ENCODE assay signal across 7 mouse cellular contexts in the genomic region with DNA sequence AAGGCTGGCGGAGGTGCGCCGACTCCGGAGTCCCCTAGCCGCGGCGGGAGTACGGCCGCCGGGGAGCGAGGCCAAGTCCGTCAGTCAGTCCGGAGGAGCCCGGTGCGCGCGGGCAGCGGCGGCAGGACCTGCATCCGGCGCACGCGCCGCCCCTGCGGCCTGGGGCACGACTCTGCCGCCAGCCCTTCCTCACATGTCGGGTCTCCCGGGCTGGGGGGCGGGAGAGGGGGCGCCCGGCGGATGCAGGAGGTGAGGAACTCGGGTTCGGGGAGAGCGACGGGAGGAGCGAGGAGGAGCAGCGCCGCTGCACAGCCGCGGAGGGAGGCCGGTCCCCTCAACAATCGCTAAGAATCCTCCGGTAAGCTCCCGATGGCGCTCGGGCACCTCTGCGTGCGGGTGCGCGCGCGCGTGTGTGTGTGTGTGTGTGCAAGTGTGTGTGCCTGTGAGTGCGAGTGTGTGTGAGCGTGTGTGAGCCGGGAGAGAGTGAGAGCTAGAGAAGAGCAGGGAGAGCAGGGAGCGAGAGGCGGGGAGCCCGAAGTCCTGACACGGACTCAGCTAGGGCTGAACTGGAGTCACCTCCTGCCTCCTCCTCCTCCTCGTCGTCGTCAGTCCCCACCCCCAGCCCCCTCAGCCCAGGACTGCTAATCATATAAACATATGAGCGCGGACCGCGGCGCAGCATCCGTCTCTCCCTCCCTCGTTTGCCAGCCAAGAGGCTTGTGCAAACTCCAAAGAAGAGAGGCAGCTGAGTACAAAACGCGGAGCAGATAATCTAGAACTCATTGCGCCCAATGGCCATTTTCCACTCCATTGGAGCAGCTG. TPM values are rescaled to one million over a fixed set of nuclear protein-coding genes. Genes with fewer than 3 reads are reported as not detected.
A peak's percentile ranks its signal among the peaks of the same experiment; 100 is the strongest.
DNase-seq lines count a peak whose midpoint lies in the region; ATAC-seq and TF ChIP-seq lines count a peak whose summit lies in the region.

No protein-coding gene starts in this region.

- no peaks in the 10 kb centered on the region for H3K4me1 ChIP-seq in bone marrow, adult 2 months (ENCODE audit: control insufficient read depth, insufficient read depth, low read length)
- H3K4me1 ChIP-seq in embryonic facial prominence, embryonic 15.5 days: peaks cover 24% of the 10 kb centered on the region
- peaks cover 19% of the 10 kb centered on the region for H3K4me1 ChIP-seq in limb, embryonic 14.5 days (ENCODE audit: control insufficient read depth, insufficient read depth, low read length)
- H3K4me1 ChIP-seq in midbrain, embryonic 15.5 days: peaks cover 22% of the 10 kb centered on the region

- TF ChIP-seq CTCF in bone marrow, adult 2 months (IDR thresholded peaks at IDR 0.05; ENCODE audit: control insufficient read depth, insufficient read depth, low read length): no peak

- H3K27me3 ChIP-seq in embryonic facial prominence, embryonic 15.5 days: no peaks in the 10 kb centered on the region
- H3K27me3 ChIP-seq in limb, embryonic 14.5 days (ENCODE audit: control insufficient read depth, insufficient read depth, low read length): no peaks in the 10 kb centered on the region
- no peaks in the 10 kb centered on the region for H3K27me3 ChIP-seq in midbrain, embryonic 15.5 days (replicated peaks)

- H3K9me3 ChIP-seq in embryonic facial prominence, embryonic 15.5 days (replicated peaks): no peaks in the 10 kb centered on the region
- H3K9me3 ChIP-seq in limb, embryonic 14.5 days (ENCODE audit: control insufficient read depth, low read length): no peaks in the 10 kb centered on the region
- H3K9me3 ChIP-seq in midbrain, embryonic 15.5 days: no peaks in the 10 kb centered on the region

- H3K4me2 ChIP-seq in embryonic facial prominence, embryonic 15.5 days (replicated peaks): peak overlapping the region; percentile 58
- peak overlapping the region; percentile 71 for H3K4me2 ChIP-seq in limb, embryonic 14.5 days (replicated peaks; ENCODE audit: low read depth, low read length, severe bottlenecking)
- peak overlapping the region; percentile 62 for H3K4me2 ChIP-seq in midbrain, embryonic 15.5 days

- TF ChIP-seq POLR2A in bone marrow, adult 2 months (IDR thresholded peaks at IDR 0.05; ENCODE audit: borderline replicate concordance, control insufficient read depth, low read depth, low read length): peak; percentile 59; the same call in 1 of the 2 replicates
- peak; percentile 45; the same call in 1 of the 2 replicates for TF ChIP-seq POLR2A in limb, embryonic 14.5 days (IDR thresholded peaks at IDR 0.05; ENCODE audit: borderline replicate concordance, extremely low read depth, insufficient read depth, insufficient read length)

- ATAC-seq in embryonic facial prominence, embryonic 15.5 days (ENCODE audit: insufficient number of reproducible peaks, low FRiP score, low TSS enrichment, low read depth): peak; percentile 90
- peak; percentile 83 for ATAC-seq in limb, embryonic 14.5 days (ENCODE audit: low FRiP score, low read depth)
- ATAC-seq in midbrain, embryonic 15.5 days (replicated peaks): peak; percentile 88

- H3K27ac ChIP-seq in bone marrow, adult 2 months (ENCODE audit: control insufficient read depth, insufficient read depth, low read depth, low read length, poor library complexity): peak overlapping the region; percentile 26; the same call in 1 of the 2 replicates
- peak overlapping the region; percentile 100 for H3K27ac ChIP-seq in embryonic facial prominence, embryonic 15.5 days (replicated peaks)
- H3K27ac ChIP-seq in limb, embryonic 14.5 days (replicated peaks; ENCODE audit: low read depth, low read length): peak overlapping the region; percentile 100
- H3K27ac ChIP-seq in midbrain, embryonic 15.5 days: peak overlapping the region; percentile 96

- peak overlapping the region; percentile 75 for H3K4me3 ChIP-seq in bone marrow, adult 2 months (replicated peaks; ENCODE audit: control insufficient read depth, low read depth, low read length)
- H3K4me3 ChIP-seq in embryonic facial prominence, embryonic 15.5 days (replicated peaks): peak overlapping the region; percentile 80
- peak overlapping the region; percentile 96 for H3K4me3 ChIP-seq in limb, embryonic 14.5 days (replicated peaks; ENCODE audit: low read length)
- H3K4me3 ChIP-seq in midbrain, embryonic 15.5 days: peak overlapping the region; percentile 74

- WGBS in bone marrow, adult 2 months: under 1% methylated on average over 75 of the region's 75 CpGs
- 0% methylated on average over 72 of the region's 75 CpGs for WGBS in embryonic facial prominence, embryonic 15.5 days
- WGBS in limb, embryonic 14.5 days: 1% methylated on average over 41 of the region's 75 CpGs
- WGBS in midbrain, embryonic 15.5 days: under 1% methylated on average over 65 of the region's 75 CpGs

- peak overlapping the region; percentile 98 for H3K9ac ChIP-seq in embryonic facial prominence, embryonic 15.5 days
- H3K9ac ChIP-seq in limb, embryonic 14.5 days (ENCODE audit: low read depth, low read length, severe bottlenecking): peak overlapping the region; percentile 99
- peak overlapping the region; percentile 88 for H3K9ac ChIP-seq in midbrain, embryonic 15.5 days

- H3K36me3 ChIP-seq in embryonic facial prominence, embryonic 15.5 days: no peaks in the 10 kb centered on the region
- no peaks in the 10 kb centered on the region for H3K36me3 ChIP-seq in limb, embryonic 14.5 days (ENCODE audit: control insufficient read depth, insufficient read depth, low read length)
- H3K36me3 ChIP-seq in midbrain, embryonic 15.5 days (replicated peaks): no peaks in the 10 kb centered on the region

- peak; percentile 88 for DNase-seq in heart, adult 8-10 months (ENCODE audit: low spot score)
- peak; percentile 84 for DNase-seq in kidney, adult 9 months
- peak; percentile 95 for DNase-seq in limb, embryonic 14.5 days (ENCODE audit: low spot score)
- peak; percentile 53 to 77 for DNase-seq in spleen, postnatal 4 days (ENCODE audit: low spot score in 2 of 2)

RNA-seq across cellular contexts. Expression of a gene that starts 1.1 kb away (rescaled TPM):
- 2.4 and 5.5 TPM in 2 replicates for polyA plus RNA-seq in bone marrow, adult 2 months (2011; ENCODE audit: insufficient read depth, insufficient read length, low replicate concordance, missing spikeins)
- polyA plus RNA-seq in embryonic facial prominence, embryonic 15.5 days (2015; fragmentation: Nextera tagmentation; extraction: Ambion mirVana): 83.6 and 86.7 TPM in 2 replicates
- 10 to 100 TPM; 49.7 to 58.2 (median 51.3) TPM for total RNA-seq in heart, adult 8-10 months (2022)
- 147 and 174 TPM in 2 replicates for polyA plus RNA-seq in limb, embryonic 14.5 days (2012; rRNA removed)
- polyA plus RNA-seq in limb, embryonic 14.5 days (2014; fragmentation: Nextera tagmentation; extraction: Ambion mirVana): 119 and 141 TPM in 2 replicates
- polyA plus RNA-seq in midbrain, embryonic 15.5 days (2015; fragmentation: Nextera tagmentation; extraction: Ambion mirVana): 120 and 140 TPM in 2 replicates

Comparison
In these comparisons a context has a peak if more than half of its experiments do, and no peak if none do; other contexts are left out.
1. Peak in every context shown above with its lines: DNase-seq, ATAC-seq, H3K4me3 ChIP-seq and H3K27ac ChIP-seq.
2. H3K27ac ChIP-seq: peak in every context shown above with its lines; median percentile 100 in embryonic facial prominence, embryonic 15.5 days; 100 in limb, embryonic 14.5 days; 96 in midbrain, embryonic 15.5 days; 26 in bone marrow, adult 2 months.
3. RNA of a gene that starts 1.1 kb away (polyA plus RNA-seq): 119 to 174 TPM in limb, embryonic 14.5 days, 120 to 140 TPM in midbrain, embryonic 15.5 days and 83.6 to 86.7 TPM in embryonic facial prominence, embryonic 15.5 days; 2.4 to 5.5 TPM in bone marrow, adult 2 months; every median in the first group is over 10 times any median in the second.